Mouse (Mus musculus) heart, postnatal 14 days (tissue): Measurements from ENCODE around the gene Fam122a. TPM values are rescaled to one million over a fixed set of nuclear protein-coding genes. Genes with fewer than 3 reads are reported as not detected.

ENCODE experiments used
- DNase-seq, 2 experiments: peaks; one replicate each; pipeline ENCODE4 v3.0.0; 2021 to 2022
- intact Hi-C: fragments of 180-260 bp; cut with DNase I; formaldehyde crosslinking; loops from one replicate; pipeline ENCODE4 v1.15.1; 2025
- total RNA-seq, 2 experiments: library from RNA; stranded (reverse); gene quantifications; 2 replicates each; pipeline ENCODE4 v1.2.3; 2021

The Fam122a gene
- total RNA-seq, 2 experiments from 2014 or later = 22.7 to 25.1 TPM

GRCm38 (mm10) chr19:24493887-24494286, 16.7 kb upstream of the Fam122a start:
- intact Hi-C loops = no loop called here
- DNase-seq = no peak

- no peak for DNase-seq
- intact Hi-C loops = no loop called here
Observed at GRCm38 (mm10) chr19:24491824-24492223, 14.7 kb upstream of the Fam122a start.

DNA sequence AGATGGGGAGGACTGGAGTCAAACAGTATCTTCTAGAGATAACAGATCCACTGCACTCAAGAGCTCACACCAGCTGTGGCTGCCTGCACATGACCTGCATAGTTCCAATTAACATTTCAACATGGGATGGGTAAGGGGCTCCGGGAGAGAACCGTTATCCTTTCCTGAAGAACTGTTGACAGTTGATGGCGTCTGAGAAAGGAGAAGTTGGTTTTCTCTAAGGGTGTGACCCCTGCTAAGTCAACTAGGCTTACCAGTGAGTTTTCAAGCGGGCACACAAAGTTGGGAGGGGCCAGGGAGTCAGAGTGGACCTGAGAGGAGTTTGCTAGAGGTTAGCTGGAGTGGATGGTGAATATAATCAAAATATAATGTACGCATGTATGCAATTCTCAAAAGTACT, 13.1 kb upstream of the Fam122a start:
- DNase-seq = no peak
- intact Hi-C loops = no loop called here

- intact Hi-C loops = no loop called here
- no peak for DNase-seq
Observed at GRCm38 (mm10) chr19:24486433-24487296, 9.5 kb upstream of the Fam122a start.

DNA sequence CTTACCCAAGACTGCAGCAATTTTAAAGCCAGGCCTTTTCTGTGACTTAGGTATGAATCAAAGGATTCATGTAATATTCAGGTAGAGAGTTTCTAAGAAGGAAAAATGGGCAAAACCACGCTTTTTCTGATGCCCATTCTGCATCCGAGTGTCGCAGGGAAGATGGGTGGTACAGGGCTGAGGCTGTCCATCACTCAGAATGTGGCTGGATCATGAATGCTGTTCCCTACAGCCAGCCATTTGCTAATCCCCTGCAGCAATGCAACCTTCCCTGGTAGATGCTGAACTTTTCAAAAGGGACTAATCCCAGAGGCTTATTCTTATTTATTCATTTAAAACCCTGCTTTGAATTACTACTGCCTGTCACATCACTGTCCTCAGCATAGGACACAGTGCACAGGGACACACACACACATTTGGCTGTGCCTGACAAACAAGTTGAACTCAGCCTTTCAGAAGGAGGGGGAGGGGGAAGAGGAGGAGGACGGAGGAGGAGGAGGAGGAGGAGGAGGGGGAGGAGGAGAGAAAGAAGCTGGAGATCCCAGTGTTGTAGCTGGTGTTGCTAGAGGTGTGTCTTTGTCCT, 7.5 kb upstream of the Fam122a start:
- intact Hi-C loops = no loop called here
- no peak for DNase-seq

GRCm38 (mm10) chr19:24480916-24481315, 3.8 kb upstream of the Fam122a start:
- no peak for DNase-seq

GRCm38 (mm10) chr19:24476461-24476860, 695 bp downstream of the Fam122a start:
- intact Hi-C loops = loop anchor here (5.0 kb wide), 2 partner anchors 81 to 174 kb away; partner anchors contain the start of gene Pip5k1b
- peak in 1 of 2 experiments; percentile 29 for DNase-seq

More at GRCm38 (mm10) chr19:24480916-24481315, 3.8 kb upstream of the Fam122a start:
- intact Hi-C loops = no loop called here

DNA sequence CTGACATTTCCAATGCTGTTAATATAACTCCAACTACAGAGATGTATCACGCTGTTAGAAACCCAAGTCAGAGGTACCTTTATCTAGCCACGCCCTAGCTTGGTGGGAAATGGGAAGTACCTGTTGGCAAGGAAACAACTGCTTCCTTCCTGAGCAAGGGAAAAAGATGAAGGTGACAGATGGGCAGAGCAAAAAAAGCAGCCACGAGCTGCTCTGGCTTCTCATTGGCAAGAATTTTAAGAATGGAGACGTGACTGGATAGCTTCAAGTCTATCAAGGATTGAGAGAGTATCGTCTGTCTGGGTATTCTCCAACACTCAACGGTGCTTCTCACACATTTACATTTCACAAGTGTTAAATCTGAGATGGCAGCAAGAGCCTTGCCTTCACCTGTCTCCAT, 1.9 kb downstream of the Fam122a start:
- intact Hi-C loops = loop anchor here (5.0 kb wide), 2 partner anchors 82 to 173 kb away; partner anchors contain the start of gene Pip5k1b
- DNase-seq = no peak

DNA sequence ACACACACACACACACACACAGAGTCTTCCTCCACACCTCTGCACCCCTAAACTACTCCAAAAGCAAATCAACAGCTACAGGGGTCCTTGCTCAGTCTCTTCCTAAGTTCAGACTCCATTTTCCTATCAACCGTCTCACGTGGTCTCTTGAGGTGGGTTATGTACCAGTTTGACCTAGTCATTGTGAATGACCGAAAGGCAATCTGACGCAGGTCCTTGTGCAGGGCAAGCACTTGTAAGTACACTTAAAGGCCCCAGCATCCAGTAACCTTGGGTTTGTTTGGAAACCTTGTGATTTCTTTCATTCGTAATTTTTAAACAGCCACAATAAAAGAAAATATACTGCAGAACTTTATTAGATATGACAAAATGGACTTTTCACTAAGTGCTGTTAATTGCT, 4.6 kb downstream of the Fam122a start:
- DNase-seq = no peak
- intact Hi-C loops = no loop called here

DNA sequence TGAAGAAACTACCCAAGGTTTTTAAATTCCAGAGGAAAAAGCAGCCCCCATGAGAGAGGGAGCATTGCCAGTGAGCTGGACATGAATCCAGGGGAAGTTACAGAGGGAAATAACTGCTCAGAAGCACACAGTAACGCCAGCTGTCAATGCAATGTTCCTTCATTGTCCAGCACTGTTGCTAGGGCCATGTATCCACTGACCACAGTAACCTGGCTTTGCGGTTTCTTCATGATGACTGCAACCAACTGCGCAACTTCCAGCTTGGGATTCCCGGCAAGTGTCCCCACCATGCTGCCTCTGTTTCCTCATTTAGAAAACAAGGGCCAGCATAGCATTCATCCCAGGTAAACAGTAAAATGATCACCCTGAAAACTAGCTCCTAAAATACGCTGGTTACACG, 5.6 kb downstream of the Fam122a start:
- no peak for DNase-seq
- intact Hi-C loops = no loop called here

- DNase-seq = no peak
Observed at GRCm38 (mm10) chr19:24469216-24469615, 7.9 kb downstream of the Fam122a start.

DNA sequence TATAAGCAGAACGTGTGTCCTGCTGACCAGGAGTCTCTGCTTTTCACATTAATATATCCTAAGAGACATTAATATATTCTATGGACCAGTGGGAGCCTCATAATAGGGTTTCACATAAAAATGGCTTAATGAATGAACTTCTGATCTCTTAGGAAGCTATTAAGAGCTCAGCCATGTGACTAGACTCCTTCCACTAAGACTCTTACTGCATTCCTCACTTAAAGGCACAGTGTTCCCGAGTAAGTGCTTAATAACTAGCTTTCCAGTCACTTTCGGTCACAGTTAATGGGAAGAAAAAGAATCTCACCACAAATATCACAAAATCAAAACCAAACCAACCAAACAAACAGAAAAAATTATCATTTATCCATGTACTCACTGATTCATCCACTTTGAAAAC, 8.5 kb downstream of the Fam122a start:
- intact Hi-C loops = no loop called here
- DNase-seq = no peak

More at GRCm38 (mm10) chr19:24469216-24469615, 7.9 kb downstream of the Fam122a start:
- intact Hi-C loops = no loop called here

- no peak for DNase-seq
- intact Hi-C loops = no loop called here
Observed at GRCm38 (mm10) chr19:24463011-24463410, 14.1 kb downstream of the Fam122a start.

GRCm38 (mm10) chr19:24456591-24457231, 20.4 kb downstream of the Fam122a start:
- intact Hi-C loops = no loop called here
- DNase-seq = peak; percentile 14 to 27

- intact Hi-C loops = no loop called here
Observed at GRCm38 (mm10) chr19:24455249-24455960, 21.8 kb downstream of the Fam122a start.

GRCm38 (mm10) chr19:24454451-24454850, 22.7 kb downstream of the Fam122a start:
- intact Hi-C loops = loop anchor here (5.0 kb wide), 1 partner anchor 147 kb away; no protein-coding TSS in a partner anchor
- DNase-seq = no peak

More at GRCm38 (mm10) chr19:24455249-24455960, 21.8 kb downstream of the Fam122a start:
- no peak for DNase-seq

DNA sequence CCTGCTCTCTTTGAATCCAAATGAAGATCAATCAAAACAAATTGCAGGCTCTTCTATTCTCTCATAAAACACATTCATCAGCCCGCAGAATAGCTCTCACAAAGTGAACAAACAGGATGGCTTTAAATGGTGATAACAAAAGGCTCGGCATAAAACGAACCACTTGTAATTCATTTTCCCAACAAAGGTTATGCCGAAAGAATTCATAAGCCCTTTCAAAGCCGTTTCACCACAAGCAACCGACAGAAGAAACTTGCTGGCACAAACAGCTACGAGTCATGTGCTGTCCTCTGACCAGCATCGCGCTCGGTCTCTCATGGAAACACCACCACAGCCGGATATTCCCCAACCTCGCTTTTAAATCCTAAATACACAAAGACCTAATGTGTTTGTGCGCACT, 23.8 kb downstream of the Fam122a start:
- intact Hi-C loops = loop anchor here (5.0 kb wide), 1 partner anchor 146 kb away; no protein-coding TSS in a partner anchor
- peak in 1 of 2 experiments; percentile 19 for DNase-seq

DNA sequence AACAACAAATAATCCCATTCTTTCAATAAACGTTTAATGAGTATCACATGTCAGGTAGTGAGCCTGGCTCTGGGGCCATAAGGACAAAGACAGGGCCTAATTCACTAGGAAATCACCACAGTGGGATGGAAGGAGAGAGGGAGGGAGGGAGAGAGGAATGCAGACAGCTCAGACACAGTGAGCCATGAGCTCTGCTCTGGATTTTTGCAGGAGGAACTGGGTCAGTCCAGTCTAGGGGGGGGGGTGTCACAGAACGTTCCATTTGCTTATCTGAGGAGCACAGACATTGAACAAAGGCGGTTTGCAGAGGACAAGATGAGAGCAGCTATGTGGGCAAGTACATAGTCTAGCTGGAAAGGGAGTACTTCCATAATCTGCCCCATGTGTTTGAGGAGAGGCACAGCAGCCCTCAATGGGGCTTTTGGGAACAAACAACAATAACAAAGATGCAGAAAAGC, 24.7 kb downstream of the Fam122a start:
- peak in 1 of 2 experiments; percentile 9 for DNase-seq

GRCm38 (mm10) chr19:24451626-24452025, 25.5 kb downstream of the Fam122a start:
- no peak for DNase-seq
- intact Hi-C loops = loop anchor here (5.0 kb wide), 1 partner anchor 144 kb away; no protein-coding TSS in a partner anchor

More for the DNA sequence above, 24.7 kb downstream of the Fam122a start:
- intact Hi-C loops = loop anchor here (5.0 kb wide), 1 partner anchor 145 kb away; no protein-coding TSS in a partner anchor

DNA sequence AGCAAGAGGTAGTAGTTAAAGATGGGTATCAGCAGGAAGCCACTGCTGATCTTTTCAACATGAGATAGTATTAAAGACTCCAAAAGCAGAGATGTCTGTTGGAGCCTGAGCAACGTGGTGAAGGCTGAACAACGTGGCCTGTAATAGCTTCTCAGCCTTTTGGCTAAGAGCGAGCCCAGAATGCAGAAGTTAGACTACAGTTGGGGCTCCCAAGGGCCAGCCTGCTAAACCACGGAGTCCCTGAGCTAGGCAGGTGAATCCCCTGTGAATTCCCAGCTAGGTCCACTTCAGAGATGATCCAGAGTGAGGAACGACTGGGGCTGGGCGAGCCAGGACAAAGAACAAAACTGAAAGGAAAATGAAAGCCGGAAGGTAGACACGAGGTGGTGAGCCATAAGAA, 26.4 kb downstream of the Fam122a start:
- intact Hi-C loops = loop anchor here (5.0 kb wide), 1 partner anchor 143 kb away; no protein-coding TSS in a partner anchor

More for the DNA sequence above, 26.4 kb downstream of the Fam122a start:
- no peak for DNase-seq
